Mouse (Mus musculus): ENCODE data around the gene Nf1.
A peak's percentile ranks its signal among the peaks of the same experiment; 100 is the strongest.
"Not testable (repeated sequence)": the region's sequence is repeated elsewhere in the genome, so short reads cannot be mapped to it uniquely, and the experiment has no call there.

Gene Nf1

DNA sequence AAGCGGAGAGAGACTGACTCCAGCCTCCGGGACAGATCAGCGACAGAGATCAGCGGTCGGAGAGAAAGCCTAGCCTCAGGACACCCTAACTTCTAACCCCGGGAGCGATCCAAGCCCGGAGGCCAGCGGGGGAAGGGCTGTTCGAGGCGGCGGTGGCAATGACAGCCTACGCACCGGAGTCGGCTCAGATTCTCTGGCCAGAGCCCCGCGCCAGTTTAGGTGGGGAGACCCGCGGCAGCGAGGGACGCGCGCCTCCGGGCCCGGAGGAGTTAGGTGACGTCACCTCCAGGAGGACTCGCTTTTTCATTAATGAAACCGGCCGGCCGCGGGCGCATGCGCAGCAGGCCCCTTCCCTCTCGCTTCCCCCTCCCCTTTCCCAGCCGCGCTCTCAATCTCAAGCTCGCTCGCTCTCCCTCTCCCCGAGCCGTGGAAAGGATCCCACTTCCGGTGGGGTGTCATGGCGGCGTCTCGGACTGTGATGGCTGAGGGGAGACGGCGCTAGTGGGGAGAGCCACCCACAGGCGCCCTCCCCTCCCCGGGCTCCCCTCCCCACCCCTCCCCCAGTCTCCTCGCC, at the start of gene Nf1:
Gene Nf1, plus strand, starts transcription at position 460 of the 574 bp plus-strand sequence.
- DNase-seq, result peak; percentile 95 to 96

GRCm38 (mm10) chr11:79290473-79290872, 49.0 kb upstream of the Nf1 start:
- peak; percentile 56 to 63 for DNase-seq

DNA sequence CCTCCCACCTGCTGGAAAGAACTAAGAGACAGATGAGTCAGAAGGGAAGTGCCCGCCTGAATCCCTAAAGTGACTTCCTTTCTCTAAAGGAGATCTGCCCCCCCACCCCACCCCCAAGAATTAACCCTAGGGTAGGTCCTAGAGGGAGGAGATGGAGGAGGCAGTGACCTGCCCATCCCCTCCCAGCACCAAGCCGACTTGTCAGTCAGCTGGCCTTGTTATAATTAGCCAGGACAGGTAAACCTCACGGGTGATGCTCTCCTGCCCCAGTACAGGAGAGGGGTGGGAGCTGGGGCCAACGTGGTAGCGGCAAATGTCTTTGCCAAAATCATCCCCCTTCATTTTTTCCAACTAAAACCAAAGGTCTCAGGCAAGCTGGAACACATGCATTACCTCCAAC, 47.8 kb upstream of the Nf1 start:
- no peak for DNase-seq

DNA sequence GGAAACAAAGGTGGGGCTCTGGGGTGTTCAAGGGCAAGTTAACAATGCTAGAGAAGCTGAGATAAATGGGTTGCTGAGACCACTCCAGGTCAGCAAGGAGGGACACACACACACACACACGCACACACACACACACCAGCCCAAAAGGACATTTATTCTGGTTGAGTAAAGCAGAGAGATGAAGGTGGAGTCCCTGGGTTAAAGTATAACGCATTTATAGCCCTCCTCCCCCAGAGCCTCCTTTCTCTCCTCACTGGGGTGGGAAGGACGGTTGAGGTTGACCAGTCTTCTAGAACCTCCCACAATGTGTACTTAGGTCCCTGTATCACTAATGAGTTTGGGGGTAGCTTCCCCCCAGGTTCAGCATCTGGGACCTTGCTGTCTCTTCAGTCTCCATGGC, 47.4 kb upstream of the Nf1 start:
- no peak for DNase-seq

DNA sequence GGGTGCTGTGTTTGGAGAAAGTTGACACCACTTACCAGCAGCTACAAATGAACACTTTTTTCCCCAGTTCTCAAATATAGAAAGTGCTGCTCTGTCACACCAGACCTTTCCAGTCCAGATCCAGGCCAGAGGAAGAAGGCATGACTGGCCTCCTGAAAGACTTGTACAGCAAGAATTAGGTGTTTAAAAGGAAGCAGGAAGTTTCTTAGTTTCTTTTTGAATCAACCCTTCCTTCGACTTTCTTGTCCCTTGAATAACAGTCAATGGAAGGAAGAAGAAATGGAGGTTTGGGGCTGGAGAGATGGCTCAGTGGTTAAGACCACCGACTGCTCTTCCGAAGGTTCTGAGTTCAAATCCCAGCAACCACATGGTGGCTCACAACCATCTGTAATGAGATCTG, 46.5 kb upstream of the Nf1 start:
- DNase-seq, result no peak

GRCm38 (mm10) chr11:79293971-79294370, 45.5 kb upstream of the Nf1 start:
- DNase-seq, result no peak

- no peak for DNase-seq
Observed at GRCm38 (mm10) chr11:79296167-79296566, 43.3 kb upstream of the Nf1 start.

- DNase-seq, result no peak
Observed at GRCm38 (mm10) chr11:79296856-79297491, 42.5 kb upstream of the Nf1 start, which contains the start of gene Gm9964. Gm9964 (minus strand) TSS chr11:79296906.

DNA sequence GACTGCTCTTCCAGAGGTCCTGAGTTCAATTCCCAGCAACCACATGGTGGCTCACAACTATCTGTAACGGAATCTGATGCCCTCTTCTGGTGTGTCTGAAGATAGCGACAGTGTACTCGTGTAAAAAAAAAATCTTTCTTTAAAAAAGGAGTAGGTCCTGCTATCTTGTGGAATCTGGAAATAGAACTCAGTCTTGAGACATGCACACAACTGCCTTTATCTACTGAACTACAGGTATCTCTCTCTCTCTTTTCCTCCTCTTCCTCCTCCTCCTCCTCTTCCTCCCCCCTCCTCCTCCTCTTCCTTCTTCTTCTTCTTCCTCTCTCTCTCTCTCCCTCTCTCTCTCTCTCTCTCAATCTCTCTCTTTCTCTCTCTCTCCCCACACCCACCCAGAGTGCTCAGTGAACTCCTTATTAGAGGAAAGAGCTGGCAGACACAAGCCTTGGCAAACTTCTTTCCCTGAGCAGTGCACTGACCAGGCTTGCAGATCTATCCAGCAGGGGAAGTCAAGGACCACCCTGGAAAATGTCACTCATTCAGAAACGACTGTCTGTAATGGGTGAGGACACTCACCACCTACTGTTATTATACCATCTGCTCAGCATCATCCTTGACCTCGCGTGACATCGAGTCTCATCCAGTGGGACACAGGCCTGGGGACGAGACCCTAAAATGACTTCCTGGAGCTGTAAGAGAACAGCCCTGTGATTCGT, 39.6 kb upstream of the Nf1 start:
- DNase-seq, result no peak

DNA sequence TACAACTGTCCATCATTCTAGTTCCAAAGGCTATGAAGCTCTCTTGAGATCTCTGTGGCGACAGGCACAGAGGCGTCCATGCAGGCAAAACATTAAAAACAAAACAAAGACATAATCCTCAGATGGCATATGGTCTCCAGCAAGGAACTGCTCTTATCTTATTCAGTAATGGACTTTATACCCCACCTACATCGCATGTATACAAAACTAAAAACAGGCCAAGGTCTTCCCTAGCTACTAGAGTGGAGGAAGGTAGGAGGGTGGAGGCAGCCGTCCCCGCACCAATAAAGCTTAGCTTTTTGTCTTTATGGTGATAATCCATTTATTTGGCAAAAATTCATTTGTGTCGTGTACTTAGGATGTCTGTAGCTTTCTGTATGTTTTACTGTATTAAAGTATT, 36.4 kb upstream of the Nf1 start:
- DNase-seq, result no peak

DNA sequence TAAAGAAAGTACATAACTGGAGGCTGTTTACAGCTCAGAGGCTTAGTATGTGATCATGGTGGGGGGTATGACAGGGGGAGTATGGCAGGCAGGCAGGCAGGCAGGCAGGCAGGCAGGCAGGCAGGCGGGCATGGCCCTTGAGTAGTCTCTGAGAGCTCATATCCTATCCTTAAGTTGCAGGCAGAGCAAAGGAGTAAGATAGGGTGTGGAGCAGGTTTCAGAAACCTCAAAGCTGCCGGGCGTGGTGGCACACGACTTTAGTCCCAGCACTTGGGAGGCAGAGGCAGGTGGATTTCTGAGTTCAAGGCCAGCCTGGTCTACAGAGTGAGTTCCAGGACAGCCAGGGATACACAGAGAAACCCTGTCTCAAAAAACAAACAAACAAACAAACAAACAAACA, 35.2 kb upstream of the Nf1 start:
- not testable (repeated sequence) for DNase-seq

DNA sequence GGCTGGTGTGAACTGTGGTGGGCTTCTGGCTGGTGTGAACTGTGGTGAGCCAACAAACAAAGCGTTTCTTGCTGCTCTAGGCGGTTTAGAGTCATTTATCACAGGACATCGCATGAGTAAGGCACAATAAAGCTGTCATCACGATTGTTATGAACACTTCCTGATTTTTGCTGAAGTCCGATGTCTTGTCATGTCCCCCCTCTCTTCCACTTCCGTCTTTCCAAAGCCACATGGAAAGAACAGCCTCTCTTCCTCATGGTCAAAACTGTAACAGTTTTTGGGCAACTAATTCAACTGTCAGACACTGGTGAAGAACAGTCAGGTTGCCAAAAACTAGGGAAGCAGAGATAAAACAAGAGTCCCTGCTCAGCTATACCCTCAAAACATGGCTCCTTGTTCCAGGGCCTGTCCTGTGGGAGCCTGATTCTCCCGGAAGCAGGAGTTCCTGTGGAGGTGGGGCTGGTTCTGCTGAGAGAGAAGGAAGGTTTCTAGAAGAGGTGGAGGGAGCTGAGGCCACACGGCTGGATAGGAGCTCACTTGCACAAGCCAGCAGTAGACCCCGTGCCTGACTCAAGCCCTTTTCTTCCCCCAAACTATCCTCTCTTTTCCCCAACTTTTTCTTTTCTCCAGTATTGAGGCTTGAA, 33.7 kb upstream of the Nf1 start:
- no peak for DNase-seq

- peak in 1 of 2 experiments; percentile 29 for DNase-seq
Observed at GRCm38 (mm10) chr11:79306510-79306909, 33.0 kb upstream of the Nf1 start.

DNA sequence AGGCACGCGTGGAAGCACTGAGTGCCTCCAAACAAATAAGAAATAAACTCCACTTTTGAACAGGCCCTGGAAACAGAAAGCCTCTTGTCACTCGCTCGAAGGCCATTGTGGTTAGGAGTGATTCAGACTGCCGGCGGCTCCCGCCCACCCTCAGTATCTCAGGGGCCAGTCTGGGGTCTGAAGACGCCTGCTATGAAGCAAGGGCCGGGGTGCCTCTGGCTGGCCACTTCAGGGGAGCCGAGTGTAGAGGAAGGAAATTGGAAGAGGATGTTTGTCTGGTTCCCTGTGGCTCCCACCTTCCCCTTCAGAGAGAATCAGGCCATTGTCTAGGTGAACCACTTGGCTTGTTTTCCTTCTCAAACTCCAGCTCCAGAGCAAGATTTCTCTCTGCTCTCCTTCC, 32.5 kb upstream of the Nf1 start:
- DNase-seq, result peak; percentile 57 to 59

GRCm38 (mm10) chr11:79307560-79308200, 31.8 kb upstream of the Nf1 start:
- DNase-seq, result no peak

- no peak for DNase-seq
Observed at GRCm38 (mm10) chr11:79310467-79310866, 29.0 kb upstream of the Nf1 start.

DNA sequence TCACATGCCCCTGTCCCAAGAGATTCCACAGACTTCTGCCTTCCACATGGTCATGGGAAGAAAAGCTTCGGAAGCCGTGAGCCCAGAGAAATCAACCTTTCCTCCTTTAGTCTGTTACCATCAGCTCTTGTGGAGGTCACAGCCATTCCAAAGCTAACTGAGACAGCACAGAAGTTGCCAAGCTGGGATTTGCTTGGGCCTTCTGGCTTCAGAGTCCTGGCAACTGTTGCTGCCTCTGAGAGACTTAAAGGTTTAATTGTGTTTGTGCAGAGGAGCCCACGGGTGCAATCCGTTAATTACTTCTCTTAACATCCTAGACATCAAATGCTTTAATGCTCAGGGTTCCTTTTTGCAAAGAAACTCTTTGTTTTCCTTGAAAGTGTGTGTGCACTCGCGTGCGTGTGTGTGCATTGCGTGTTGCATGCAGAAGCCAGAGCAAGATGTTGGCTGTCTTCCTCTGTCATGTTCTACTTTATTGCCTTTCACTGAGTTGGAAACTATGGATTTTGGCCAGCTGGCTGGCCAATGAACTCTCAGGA, 22.6 kb upstream of the Nf1 start:
- DNase-seq, result no peak

- DNase-seq, result peak; percentile 53 to 78
Observed at GRCm38 (mm10) chr11:79319807-79320206, 19.7 kb upstream of the Nf1 start.

DNA sequence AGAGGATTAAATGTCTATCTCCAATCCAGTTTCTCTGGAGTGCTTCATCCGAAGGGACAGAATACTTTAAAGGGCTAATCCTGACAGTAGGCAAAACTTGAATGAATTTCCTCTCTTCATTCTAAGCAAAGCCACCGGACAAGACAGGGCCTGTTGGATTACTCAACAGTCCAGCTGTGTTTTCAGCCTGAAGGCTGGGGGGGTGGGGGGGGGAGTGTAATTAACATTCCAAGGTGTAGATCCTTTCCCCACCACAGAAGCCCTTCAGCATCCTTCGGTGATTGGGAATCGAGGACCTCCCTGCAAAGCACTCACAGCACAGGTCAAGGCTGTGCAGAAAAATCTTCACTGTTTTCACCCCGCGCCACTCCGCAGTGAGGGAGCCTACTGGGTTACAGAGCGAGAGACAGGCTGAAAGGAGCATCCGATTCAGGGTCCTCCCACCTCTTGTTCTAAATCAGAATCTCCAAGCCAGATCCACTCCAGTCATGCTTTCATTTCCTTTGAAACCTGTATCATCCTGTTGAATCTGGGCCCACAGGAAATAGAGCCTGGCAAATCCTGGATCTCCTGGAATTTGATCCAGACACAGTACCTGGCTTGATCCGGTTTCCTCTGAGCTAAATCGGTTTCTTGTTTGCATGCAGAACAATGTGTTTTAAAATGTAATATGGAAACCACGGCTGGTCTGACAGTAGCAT, 15.4 kb upstream of the Nf1 start:
- DNase-seq, result peak in 1 of 2 experiments; percentile 18

DNA sequence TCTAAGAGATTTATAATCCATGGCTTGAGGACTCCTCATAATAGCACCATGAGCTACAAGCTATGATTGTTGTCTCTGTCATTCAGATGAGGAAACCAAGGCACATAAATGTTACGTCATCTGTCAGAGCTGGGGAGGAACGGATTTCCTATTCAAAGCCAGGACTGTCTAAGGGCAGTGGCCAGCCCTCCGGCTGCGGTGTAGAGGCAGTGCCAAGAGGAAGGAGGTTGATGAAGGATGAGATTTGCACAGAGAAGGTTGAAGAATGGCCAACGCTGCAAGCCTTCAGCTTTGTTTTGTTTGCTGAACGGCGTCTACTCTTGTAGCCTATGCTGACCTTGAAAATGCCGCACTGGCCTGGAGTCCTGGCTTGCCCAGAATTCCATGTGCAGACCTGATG, 13.8 kb upstream of the Nf1 start:
- DNase-seq, result peak; percentile 58 to 72

- no peak for DNase-seq
Observed at GRCm38 (mm10) chr11:79327106-79327505, 12.4 kb upstream of the Nf1 start.

GRCm38 (mm10) chr11:79328060-79328459, 11.4 kb upstream of the Nf1 start:
- no peak for DNase-seq

Measured in lung, adult 18-20 months (tissue).